Mouse (Mus musculus): ENCODE measurements at regions not wholly inside any gene's neighbourhood (a gene's known extent, or its start where the extent isn't known, plus 50 kb on each side); places are given as distances from the start of the nearest gene placed in this dataset.

DNA sequence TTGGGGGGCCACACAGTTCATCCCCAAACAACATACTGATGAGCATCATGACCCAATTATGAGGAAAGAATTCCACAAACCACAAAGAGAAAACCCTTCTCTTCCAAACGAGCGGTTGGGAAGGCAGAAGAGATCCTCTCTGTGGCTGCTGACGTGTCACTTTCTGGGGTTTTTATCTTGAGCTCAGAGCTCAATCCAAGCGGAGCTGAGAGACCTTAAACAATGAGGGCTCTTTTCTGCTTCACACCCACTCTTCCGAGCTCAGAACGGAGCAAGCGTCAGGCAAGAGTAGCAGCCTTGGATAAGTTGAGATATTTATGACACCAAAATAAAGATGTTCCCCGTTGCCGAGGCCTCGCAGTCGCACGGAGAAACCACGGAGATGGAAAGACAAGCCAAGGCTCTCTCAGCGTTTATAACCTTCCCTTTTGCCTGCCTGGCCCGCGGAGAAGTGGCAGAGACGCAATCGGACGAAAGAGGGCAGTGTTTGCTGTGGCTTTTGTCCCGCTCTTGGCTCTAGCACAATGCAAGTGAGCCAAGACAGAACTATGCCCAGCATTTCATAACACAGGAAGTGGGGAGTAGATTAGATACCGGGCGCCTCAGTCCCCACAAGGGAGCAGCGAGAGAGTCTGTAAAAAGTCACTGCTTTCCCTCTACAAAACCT lies 100.7 kb downstream of the Chic2 start:
- peak; percentile 98 for DNase-seq (ENCODE audit: low read depth)

DNA sequence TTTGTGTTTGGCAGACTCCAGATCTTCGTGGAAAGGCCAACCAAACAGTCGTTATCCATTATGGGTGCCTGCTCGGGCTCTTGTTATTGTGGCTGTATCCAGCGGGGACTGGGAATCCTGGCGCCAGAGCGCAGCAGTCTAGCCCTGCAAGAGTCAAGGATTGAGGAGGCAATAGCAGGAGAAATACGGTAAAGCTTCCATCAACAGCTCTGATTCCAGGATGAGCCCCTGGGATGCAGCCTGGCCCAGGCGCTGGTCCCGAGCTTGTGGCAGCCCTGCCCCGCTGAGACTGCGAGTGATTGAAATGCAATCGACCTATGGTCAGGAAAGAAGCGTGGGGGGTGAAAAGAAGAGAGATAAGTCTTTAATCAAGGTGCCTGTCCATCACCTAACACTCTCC lies 103.1 kb downstream of the Chic2 start:
- no peak for DNase-seq (ENCODE audit: low read depth)

DNA sequence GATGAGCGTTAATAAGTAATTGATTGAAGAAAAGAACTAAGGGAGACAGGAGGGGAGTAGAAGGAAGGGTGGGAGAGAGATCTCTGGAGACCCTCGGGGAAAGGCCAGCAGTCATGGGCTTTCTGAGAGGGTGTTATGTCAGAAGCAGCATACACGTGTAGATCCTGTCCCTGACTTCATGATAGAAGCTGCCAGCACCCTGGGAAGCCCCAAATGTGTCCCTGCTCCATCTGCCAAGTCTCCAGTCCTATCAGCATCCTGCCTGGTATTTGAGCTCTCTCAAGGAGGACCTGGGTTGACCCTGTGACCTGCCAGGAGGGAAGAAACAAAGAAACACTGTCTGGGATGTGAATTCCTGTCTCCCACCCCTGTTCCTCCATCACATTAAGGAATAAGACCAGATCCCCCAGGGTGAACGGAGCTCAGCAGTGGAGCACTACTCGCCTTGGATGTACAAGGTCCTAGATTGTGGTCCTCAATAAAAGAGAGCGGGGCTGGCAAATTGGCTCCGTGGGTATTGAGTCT lies 107.1 kb downstream of the Chic2 start:
- DNase-seq (ENCODE audit: low read depth), result no peak

DNA sequence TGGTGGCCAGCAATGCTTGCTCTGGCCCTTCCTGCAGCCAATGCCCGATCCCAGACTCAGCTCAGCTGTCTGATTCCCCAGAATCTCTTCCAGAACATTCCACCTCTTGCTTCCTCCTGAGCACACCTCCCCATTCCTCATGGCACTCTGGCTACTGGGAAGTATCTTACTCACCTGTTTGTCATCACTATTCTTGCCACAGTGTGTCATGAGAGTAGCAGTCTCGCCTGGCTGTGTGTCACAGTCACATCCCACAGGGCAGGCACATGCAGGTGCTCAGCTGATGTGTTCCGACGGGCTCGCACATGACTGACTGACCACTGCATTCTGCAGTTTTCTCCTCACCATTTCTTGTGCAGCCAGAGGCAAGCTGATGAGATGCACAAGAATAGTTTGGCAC lies 108.5 kb downstream of the Chic2 start:
- DNase-seq (ENCODE audit: low read depth), result no peak

DNA sequence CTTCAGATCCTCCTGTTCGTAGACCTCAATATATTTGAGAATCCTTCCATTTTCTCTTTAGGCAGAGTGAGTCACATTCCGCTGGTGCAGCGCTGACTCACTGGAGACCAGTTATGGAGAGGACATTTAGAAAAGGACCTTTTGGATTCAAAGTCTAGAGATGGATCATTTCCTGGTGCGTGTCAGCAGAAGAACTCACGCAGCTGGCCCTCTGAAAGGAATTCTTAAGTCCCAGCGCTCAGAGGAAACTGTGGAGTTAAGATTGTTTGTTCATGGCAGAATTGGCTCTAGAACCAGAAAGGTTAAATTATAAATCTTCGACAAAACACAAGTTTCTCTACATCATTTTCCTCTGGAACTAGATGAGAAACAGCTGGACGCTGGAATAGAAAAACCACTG lies 108.9 kb downstream of the Chic2 start:
- DNase-seq (ENCODE audit: low read depth), result peak; percentile 88

DNA sequence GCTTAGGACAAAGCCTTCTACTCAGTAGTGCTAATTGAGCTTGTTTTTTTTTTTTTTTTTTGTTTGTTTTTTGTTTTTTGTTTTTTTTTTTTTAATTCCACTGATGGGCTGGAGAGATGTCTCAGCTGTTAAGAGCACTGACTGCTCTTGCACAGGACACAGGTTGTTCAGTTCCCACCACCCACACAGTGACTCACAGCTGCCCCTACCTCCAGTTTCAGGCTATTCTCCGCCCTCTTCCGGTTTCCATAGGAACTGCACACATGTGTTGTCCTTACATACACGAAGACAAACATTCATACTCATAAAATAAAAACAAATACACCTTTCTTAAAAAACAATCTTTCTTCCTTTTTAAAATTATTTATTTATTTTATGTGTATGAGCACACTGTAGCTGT lies 111.3 kb downstream of the Chic2 start:
- no peak for DNase-seq (ENCODE audit: low read depth)

DNA sequence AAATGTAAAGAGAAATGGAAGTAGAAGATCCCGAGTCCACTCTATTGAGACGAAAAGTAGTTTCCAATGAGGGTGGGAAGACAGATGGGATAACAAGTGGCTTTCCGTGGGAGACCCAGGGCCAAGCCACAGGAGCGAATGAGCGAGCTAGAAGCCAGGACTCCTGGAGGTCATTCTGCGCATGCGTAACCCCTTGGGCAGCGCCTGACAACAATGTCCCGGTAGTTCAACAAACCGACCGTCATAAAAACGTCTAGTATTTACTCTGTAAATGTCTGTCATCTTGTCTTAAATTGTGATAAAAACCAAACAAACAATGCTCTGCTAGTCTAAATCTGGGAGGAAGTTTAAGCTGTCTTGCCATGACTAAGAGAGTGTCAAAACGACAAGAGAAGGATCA lies 112.4 kb downstream of the Chic2 start:
- DNase-seq (ENCODE audit: low read depth), result no peak

DNA sequence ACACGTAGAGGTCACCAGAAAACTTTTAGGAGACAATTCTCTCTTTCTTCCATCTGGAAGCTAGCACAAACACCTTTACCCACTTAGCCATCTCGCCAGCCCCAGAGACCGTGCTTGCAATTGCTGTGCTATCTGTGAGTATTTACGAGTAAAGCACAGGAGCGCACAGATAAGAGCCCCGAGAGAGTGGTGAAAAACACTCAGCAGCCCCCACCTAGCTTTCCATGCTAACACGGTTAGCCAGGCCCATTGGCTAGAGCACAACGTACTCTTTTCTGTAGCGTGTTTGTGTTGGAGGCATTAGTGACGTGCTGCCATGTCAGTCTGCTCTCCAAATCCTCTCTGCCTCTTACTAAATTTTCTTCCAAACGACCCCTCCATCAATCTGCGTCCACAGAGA lies 112.8 kb downstream of the Chic2 start:
- DNase-seq (ENCODE audit: low read depth), result no peak

DNA sequence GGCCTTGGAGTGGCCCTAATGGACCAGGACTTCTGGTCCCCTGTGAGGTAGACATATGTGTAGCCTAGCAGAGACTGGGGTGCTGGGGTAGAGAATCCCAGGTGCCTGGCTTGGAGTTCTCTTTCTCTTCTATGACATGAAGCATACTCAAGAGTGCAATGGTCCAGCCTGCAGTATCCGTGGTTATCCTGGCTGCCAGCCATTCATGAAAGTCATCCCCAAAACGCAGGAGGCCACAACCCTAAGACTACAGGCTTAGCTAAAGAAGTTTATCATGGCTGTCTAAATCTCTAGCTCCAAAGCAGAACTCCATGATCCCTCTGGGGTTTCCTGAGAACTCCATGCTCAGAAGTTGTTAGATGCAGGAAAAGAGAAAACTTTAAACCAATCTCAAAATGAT lies 117.0 kb downstream of the Chic2 start:
- DNase-seq (ENCODE audit: low read depth), result peak; percentile 51

DNA sequence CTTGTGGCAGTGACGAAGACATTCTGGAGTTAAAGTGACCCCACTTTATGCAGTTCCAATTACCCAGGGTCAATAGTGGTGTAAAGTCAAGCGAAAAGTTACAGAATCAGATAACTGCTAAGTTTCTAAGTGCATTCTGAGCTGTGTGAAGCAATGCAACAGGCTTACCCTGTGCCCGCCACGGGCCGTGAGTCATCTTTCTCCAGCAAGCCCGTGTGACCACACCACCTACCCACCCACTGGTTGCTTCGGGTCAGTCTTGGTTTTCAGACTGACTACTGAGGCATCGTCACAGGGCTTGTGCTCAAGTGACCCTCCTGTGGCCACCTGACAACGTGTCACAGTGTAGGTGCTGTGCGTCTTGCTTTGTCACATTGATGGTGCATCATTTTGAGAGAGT lies 118.8 kb downstream of the Chic2 start:
- DNase-seq (ENCODE audit: low read depth), result peak; percentile 74

DNA sequence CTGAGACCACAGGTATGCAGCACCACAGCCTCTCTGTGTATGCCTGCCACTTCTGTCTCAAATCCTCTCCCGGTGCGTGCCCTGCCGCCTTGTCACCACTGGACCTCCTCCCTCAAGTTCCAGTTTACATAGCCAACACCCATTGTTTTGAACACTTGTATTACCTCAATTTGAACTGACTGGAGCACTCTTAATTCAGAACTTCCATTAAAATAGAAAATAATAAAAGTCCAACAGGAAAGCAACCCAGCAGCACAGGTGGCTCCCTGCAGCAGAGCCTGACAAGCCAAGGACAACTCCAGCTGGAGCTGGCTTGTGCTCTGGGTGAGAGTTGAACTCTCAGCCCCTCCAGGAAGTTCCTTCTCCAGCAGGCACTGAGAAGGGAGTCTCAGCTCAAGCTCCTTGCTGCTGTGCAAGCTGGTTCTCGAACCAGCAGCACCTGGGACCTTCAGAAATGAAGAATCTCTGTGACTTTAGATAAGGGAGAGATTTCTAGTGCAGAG lies 120.5 kb downstream of the Chic2 start:
- no peak for DNase-seq (ENCODE audit: low read depth)

DNA sequence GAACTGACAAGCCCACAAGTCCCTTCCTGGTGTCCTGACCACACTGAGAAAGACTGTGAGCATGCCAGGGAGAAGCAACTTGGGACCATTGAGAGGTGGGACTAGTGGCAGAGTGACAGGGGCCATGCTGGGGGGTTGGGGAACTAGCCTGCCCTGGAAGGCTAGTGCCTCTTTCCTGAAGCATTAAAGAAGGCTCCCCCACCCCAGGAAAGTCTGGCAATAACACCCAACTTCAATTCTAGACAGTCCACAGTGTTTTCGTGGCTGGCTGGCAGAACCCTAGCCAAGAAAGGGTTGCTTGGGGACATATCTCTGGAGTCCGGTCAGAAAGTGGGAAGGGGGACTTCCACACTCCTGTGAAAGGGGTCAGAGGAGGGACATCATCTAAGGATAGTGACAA lies 121.2 kb downstream of the Chic2 start:
- no peak for DNase-seq (ENCODE audit: low read depth)

DNA sequence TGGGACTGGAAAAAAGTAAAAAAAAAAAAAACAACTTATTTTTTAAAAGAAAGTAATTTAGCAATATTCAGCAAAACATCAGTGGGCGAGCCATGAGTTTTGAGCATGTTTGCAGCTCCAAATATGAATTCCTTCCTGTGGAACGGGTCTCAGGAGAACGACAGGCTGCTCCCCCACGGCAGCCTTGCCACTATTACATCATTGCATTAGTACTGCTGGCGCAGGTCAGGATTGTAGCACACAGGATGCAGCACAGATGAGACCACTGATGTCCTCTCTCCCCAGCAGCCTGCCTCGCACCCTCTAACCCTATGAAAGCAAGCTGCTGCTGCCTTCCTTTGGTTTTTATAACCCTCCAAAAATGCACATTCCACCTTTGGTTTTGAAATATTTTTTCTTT lies 121.7 kb downstream of the Chic2 start:
- no peak for DNase-seq (ENCODE audit: low read depth)

DNA sequence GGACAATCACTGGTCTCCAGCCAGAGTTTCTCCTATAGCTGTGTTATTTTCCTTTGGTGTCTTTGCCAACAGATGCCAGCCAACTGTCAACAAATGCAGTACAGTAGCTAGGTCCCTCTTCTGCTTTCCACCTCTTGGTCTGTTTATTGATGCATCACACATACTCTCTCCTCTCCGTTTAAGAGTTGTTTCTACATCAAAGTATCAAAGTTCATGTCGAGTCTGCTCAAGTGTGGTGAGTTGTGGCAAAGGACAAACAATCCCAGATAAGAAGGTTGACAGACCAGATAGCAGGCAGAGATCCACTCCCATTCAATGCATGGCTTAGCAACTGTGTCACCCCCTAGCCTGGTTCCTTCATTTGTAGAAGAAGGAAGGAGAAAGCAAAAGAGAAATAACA lies 123.6 kb downstream of the Chic2 start:
- no peak for DNase-seq (ENCODE audit: low read depth)

DNA sequence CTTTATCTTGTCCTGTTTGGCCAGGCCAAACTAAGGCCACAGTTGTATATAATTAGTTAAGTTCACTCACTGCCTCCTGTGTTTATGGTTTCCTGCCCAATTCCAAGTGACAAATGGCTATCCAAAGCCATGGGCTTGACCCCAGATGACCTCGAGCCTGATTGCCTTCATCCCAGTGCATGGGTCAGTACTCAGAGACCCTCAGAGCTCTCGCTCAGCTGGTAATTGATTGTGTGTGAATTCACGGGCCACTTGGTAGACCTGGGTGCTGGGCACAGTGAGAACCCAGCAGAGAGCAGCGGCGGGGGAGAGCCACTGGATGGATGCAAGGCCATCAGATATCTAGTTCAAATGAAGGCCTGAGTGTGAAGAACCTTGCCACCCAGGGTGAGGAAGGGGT lies 124.1 kb downstream of the Chic2 start:
- no peak for DNase-seq (ENCODE audit: low read depth)

DNA sequence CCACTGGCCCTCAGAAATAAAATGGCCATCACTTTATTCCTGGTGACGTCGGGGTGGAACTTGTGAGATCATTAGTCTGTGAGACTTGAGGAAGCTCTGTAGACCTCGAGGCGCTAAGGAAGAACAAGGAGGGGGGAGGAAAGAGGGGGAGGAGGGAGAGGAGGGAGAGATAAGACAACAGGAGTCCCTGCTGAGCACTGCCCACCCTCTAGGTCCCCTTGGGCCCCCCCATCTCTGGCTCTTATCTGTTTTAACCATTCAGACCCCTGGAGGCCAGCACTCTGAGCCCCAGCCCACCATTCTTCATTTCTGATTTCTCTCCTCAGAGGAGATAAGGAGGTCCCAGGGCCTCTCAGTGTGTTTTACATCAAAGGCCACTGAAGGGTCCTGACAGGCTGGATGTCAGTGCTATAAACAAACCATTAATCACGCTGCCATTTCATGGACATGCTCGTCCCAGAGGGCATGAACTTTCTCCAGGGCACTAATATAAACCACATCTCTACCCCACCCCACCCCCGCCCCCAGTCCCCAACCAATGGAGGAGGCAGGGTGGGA lies 139.0 kb downstream of the Chic2 start:
- peak; percentile 41 for DNase-seq (ENCODE audit: low read depth)

DNA sequence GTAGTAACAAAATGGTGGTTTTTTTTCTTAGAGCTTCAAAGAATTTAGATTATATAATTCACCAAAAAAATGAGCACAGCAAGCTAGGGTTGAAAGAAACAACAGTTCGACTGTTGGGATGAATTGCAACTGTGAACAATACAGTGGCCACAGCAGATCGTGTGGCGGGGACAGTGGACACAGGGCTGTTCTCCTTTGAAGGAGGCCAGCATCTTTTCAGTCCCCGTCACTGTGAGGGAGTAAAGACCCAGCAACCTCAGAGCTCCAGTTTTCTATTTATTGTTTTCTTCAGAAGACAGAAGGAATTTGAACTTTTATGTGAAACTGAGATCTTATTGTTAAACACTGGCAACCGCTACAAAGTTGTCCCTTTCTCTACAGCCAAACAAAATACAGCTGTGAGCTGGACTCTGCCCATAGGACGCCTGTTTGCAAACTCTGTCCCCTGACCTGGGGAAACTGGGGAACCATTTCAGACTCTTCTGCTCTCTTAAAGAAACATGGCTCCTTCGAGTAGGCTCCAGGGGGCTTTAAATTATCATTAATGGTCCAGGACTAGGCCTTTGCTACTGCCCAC lies 139.6 kb downstream of the Chic2 start:
- DNase-seq (ENCODE audit: low read depth), result no peak

DNA sequence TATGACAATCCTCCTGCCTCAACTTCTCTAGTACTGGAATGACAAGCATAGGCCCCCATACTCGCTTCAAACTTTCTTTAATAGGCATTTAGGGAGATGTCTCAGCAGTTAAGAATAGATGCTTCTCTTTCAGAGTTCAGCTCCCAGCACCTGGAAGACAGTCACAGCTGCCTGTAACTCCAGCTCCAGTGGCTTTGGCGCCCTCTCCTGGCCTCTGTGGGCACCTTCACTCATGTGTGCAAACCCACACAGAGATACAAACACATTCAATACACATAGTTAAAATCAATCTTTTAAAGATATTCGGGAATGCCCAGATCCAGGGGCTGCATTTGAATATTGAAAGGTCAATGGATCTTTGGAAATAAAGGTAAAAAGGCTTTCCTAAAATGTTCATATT lies 140.2 kb downstream of the Chic2 start:
- DNase-seq (ENCODE audit: low read depth), result peak; percentile 41

DNA sequence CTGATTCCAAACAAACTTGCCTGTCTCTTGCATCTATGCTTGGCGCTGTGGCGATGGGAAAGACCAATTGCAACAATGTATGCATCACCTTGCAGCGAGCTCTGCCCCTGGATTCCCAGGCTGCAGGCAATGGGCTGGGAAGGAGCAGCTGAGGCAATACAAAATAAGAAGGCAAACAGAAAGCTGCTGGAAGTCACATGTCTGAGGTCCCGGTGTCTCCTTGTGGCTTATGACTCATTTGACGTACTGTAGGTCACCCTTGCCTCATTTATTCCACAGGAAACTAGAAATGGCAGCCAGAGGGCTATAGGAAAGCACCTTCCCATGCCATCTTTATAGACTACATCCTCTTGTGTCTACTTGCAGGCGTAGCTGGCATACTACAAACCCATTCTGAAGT lies 140.9 kb downstream of the Chic2 start:
- DNase-seq (ENCODE audit: low read depth), result peak; percentile 60

DNA sequence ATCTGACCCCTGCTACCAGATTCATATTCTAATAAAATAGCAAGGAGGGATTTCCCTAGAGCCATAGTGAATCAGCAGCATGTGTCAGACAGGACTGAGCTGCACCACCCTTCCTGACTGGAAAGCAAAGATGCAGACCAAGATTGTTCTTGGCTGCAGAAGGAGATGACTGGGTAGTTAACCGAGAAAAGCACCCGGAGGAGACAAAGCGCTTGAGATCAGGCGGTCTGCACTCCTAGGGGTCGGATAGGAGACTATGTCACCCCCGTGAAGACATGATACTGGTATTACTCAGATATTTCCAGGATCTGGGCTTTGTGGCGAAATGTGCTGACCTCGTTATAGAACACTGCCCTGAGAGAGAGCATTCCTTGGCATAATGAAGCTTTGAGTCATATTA lies 147.4 kb downstream of the Chic2 start:
- peak; percentile 89 for DNase-seq (ENCODE audit: low read depth)

DNA sequence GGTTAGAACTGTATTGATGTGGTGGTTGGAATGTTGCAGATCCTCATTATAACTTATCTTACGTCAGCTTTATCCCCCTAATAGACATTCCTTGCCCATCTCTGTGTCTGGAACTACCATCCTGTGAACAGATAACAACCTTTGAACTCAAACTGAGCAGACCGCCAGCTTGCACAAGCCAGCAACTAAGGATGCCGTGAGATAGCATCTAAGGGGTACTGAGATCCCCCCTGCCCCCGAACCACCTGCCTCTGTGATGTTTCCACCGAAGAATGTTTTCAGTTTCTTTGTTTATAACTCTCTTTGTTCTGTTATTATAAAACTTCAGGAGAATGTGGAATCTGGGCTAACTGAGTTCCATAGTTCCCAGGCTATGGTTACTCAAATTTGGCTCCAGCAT lies 151.3 kb downstream of the Chic2 start:
- no peak for DNase-seq (ENCODE audit: low read depth)

DNA sequence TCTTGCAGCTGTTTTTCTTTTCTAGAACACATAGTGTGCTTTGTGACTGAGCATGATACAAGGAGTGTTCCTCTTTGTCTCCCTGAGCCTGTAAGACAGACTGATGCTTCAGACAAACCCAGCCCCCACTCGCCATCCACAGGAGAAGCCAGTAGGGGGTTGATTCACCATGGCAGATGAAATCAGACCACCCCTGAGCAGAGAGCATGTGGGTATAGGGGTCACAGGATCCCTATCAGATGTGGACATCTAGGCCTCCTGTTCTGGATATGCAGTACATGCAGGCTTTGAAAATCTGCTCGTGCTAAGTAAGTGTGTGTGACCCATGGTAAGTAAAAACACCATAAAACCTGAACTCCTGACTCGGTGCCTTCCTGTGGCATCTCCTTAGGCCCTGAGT lies 153.0 kb downstream of the Chic2 start:
- no peak for DNase-seq (ENCODE audit: low read depth)

DNA sequence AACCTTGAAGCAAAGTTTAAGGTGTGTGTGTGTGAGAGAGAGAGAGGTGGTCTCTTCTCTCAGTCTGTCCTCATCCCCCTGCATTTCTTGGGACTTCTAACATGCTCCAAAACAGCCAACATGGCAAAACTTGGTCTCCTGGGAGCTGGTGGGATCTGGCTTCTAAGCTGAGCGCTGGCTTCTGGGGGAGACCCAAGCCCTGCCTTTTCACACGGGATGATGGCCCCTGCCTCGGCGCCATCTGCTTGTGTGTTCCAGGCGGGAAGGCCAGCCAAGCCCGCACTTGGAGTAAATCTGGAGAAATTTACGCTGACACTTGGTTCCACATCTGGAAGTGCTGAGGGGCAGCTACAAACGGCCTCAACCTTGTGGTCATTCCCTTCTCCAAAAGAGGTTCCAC lies 155.6 kb downstream of the Chic2 start:
- no peak for DNase-seq (ENCODE audit: low read depth)

DNA sequence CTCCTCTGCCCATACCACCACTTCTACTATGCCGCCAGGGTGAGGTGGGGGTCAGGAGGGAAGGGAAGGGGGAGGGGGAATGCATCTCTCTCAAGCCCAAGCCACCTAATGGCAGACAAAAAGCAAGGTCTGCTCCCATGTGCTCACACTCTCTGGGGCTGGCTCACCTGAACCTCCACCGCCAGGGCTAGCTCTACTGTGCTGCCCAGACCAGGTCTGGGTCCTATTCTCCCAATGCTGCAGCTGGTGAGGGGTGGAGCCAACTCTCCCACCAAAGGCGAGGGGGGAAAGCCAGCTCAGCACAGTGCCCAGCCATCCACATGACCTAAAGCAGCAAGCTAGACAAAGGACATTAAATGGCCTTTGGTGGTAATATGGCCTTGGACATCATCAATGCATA lies 158.6 kb downstream of the Chic2 start:
- no peak for DNase-seq (ENCODE audit: low read depth)
